Mouse (Mus musculus) stomach, embryonic 15.5 days (tissue): ENCODE measurements around the gene Srcap. TPM values are rescaled to one million over a fixed set of nuclear protein-coding genes. Genes with fewer than 3 reads are reported as not detected.

Experiments used
- ATAC-seq: fragments of 200-750 bp; cut with Nextera tagmentation; 2 replicates; pipeline ENCODE4 v1.8.0; 2017; ENCODE audit warnings: low read depth, moderate number of reproducible peaks, moderate TSS enrichment; ENCODE audit not compliant: insufficient read depth, low FRiP score
- H3K27ac ChIP-seq: fragments of 300-500 bp; sonication (generic); 2 replicates; pipeline ENCODE4 v1.5.1; 2015; ENCODE audit warnings: mild to moderate bottlenecking, inconsistent platforms
- H3K27me3 ChIP-seq: fragments of 300-500 bp; sonication (generic); replicated peaks from 2 replicates; pipeline ENCODE4 v1.6.1; 2015; ENCODE audit warnings: inconsistent platforms
- H3K36me3 ChIP-seq: fragments of 300-500 bp; sonication (generic); 2 replicates; pipeline ENCODE4 v1.6.1; 2015; ENCODE audit warnings: inconsistent platforms
- H3K4me1 ChIP-seq: fragments of 300-500 bp; sonication (generic); 2 replicates; pipeline ENCODE4 v1.6.1; 2015; ENCODE audit warnings: inconsistent platforms
- H3K4me2 ChIP-seq: fragments of 300-500 bp; sonication (generic); 2 replicates; pipeline ENCODE4 v1.6.1; 2015; ENCODE audit warnings: mild to moderate bottlenecking, inconsistent platforms
- H3K4me3 ChIP-seq: fragments of 300-500 bp; sonication (generic); replicated peaks from 2 replicates; pipeline ENCODE4 v1.5.1; 2015; ENCODE audit warnings: inconsistent platforms
- H3K9ac ChIP-seq: fragments of 300-500 bp; sonication (generic); 2 replicates; pipeline ENCODE4 v1.6.1; 2015; ENCODE audit warnings: inconsistent platforms
- H3K9me3 ChIP-seq: fragments of 300-500 bp; sonication (generic); 2 replicates; pipeline ENCODE4 v1.6.1; 2016; ENCODE audit warnings: inconsistent platforms
- WGBS: fragments of 180-500 bp; shearing (Covaris S2); methylation state at CpG from one replicate; pipeline ENCODE4 v1.1.7; 2015; 5-methylcytosine and 5-hydroxymethylcytosine counted together
- polyA plus RNA-seq: library from polyadenylated mRNA; unstranded; fragments of >200 nt; fragmentation: Nextera tagmentation; extraction: Ambion mirVana; gene quantifications from 2 replicates; pipeline ENCODE4 v1.2.1, GENCODE M21; 2015

Gene Srcap
- polyA plus RNA-seq, 1 experiment from 2014 or later = 49.7 TPM

- Histone ChIP-seq H3K4me1 (no peaks in the 10 kb centered on the region), H3K4me2 (no peak overlapping the region), H3K9me3 (no peaks in the 10 kb centered on the region), H3K4me3 (no peak overlapping the region), H3K27ac (no peak overlapping the region), H3K27me3 (no peaks in the 10 kb centered on the region), H3K36me3 (peaks cover 54% of the 10 kb centered on the region), H3K9ac (no peak overlapping the region)
- 87% methylated on average over 15 of the region's 15 CpGs for WGBS
- ATAC-seq = no peak
Observed at GRCm38 (mm10) chr7:127549116-127549835, 37.5 kb downstream of the Srcap start.

DNA sequence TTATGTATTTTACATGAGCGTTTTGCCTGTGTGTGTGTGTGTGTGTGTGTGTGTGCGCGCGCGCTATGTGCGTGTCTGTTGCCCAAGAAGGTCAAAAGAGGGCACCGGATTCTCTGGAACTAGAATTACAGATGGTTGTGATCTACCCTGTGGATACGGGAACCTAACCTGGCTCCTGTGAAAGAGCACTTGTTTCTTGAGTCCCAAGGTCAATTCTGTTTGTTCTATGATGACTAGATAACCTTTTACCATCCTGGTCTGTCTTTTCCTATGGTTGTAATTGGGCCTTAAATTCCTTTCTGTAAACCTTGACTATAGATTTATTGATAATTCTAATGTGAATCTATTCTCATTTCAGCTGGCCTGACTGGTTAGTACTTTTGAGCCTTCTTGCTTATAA is 39.8 kb downstream of the Srcap start:
- Histone ChIP-seq H3K27me3 (no peaks in the 10 kb centered on the region), H3K4me2 (no peak overlapping the region), H3K4me1 (no peaks in the 10 kb centered on the region), H3K4me3 (no peak overlapping the region), H3K9me3 (no peaks in the 10 kb centered on the region), H3K9ac (no peak overlapping the region), H3K27ac (no peak overlapping the region), H3K36me3 (peaks cover 61% of the 10 kb centered on the region)
- ATAC-seq = no peak
- WGBS = 94% methylated on average over 8 of the region's 8 CpGs

DNA sequence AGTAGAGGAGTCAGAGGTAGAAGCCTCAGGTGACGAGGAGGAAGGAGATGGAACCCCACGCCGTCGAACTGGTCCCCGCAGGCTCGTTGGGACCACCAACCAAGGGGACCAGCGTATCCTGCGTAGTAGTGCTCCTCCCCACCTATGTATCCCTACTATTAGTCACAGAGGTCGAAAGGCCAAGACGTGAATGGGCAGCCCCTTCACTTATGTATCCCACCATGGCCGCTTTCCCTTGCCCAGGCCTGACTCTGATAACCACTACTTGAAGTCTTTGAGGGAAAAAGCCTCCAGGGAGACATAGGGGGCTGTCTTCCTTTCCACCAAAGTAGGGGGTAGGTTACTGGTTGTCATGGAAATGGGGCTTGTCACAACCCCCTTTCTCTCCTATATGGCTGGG is 48.8 kb downstream of the Srcap start:
- Histone ChIP-seq H3K4me1 (no peaks in the 10 kb centered on the region), H3K27me3 (no peaks in the 10 kb centered on the region), H3K4me3 (no peak overlapping the region), H3K9ac (no peak overlapping the region), H3K36me3 (peaks cover 44% of the 10 kb centered on the region), H3K9me3 (no peaks in the 10 kb centered on the region), H3K4me2 (no peak overlapping the region), H3K27ac (no peak overlapping the region)
- WGBS = 90% methylated on average over 11 of the region's 11 CpGs
- no peak for ATAC-seq

DNA sequence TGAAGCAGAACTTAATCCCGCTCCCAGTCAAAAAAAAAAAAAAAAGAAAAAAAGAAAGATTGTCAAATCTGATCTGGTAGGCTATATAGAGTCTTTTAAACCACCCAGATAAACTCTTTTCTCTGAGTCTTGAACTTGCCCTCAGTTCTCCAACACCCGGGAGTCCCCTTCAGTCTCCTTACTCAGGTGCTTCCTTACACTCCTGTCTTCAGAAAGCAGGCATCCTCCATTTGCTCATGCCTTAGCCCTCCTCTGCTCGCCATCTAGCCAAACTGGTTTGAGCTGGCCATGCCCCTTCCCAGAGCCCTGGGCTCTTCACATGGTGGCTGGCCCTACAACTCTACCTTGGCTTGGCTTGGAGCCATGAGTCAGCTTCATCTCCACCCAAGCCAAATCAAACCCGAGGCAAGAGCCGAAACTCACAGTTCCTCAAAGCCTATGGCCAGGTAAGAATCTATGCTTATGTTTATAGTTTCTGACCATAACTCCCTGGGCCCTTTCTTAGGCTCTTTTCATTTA is 49.6 kb downstream of the Srcap start, which contains the start of gene Tmem265:
Gene Tmem265, plus strand, starts transcription at position 51 of the 519 bp plus-strand sequence.
- ATAC-seq = no peak
- H3K27ac ChIP-seq = no peak within 1 kb of the TSS
- no peaks in the 10 kb centered on the region for H3K27me3 ChIP-seq
- no peaks in the 10 kb centered on the region for H3K9me3 ChIP-seq
- no peaks in the 10 kb centered on the region for H3K4me1 ChIP-seq
- H3K9ac ChIP-seq = no peak within 1 kb of the TSS
- no peak within 1 kb of the TSS for H3K4me2 ChIP-seq
- H3K36me3 ChIP-seq = peaks cover 45% of the 10 kb centered on the region
- no peak within 1 kb of the TSS for H3K4me3 ChIP-seq
- WGBS = 87% methylated on average over 5 of the region's 5 CpGs

DNA sequence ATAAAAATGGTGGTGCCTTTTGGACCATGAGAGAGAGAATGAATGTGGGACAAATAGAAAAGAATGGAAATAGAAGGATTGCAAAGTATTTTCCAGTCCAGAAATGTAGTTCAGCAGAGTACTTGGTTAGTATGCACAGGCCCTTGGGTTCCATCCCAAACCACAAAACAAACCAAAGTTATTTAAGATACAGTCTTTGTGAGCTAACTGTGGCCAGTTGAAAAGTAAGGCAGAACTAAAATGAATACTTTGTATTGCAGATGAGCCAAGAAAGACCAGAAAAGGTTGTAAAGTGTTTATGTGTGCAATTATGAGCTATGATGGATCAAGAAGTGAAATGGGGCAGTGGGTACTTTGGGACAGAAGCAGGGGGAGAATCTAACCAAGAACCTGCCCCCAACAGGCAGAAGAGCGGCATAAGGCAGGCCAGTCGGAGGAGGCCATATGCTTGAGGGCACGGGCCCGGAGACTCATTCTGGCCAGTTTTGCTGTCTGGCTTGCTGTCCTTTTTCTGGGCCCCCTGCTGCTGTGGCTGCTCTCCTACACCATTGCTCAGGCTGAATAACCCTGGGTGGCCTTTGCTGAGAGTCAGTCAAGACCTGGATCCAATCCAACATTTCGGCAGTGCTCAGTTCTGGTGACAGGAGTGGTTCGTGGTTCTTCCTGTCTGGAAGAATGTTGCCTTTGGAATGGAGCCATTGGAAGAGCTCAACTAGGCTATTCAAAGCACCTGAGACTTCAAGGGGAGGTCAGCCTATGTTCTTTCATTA is 52.8 kb downstream of the Srcap start:
- H3K36me3 ChIP-seq = peaks cover 36% of the 10 kb centered on the region
- no peak overlapping the region for H3K4me3 ChIP-seq
- no peak overlapping the region for H3K4me2 ChIP-seq
- H3K9me3 ChIP-seq = no peaks in the 10 kb centered on the region
- no peaks in the 10 kb centered on the region for H3K4me1 ChIP-seq
- no peak for ATAC-seq
- no peak overlapping the region for H3K9ac ChIP-seq
- no peaks in the 10 kb centered on the region for H3K27me3 ChIP-seq
- no peak overlapping the region for H3K27ac ChIP-seq
- 72% methylated on average over 6 of the region's 6 CpGs for WGBS

- Histone ChIP-seq H3K9me3 (no peaks in the 10 kb centered on the region), H3K27ac (peak within 1 kb of the TSS; percentile 81), H3K4me3 (peak within 1 kb of the TSS; percentile 82), H3K4me1 (peaks cover 10% of the 10 kb centered on the region; the same call in 1 of the 2 replicates), H3K4me2 (peak within 1 kb of the TSS; percentile 93), H3K36me3 (peaks cover 12% of the 10 kb centered on the region; the same call in 1 of the 2 replicates), H3K27me3 (no peaks in the 10 kb centered on the region), H3K9ac (peak within 1 kb of the TSS; percentile 76)
- ATAC-seq = peak; percentile 99
- WGBS = under 1% methylated on average over 17 of the region's 17 CpGs
Observed at GRCm38 (mm10) chr7:127572895-127573471, 61.2 kb downstream of the Srcap start, which contains the start of gene Phkg2. Gene Phkg2, plus strand, starts transcription at chr7:127573340.

- H3K4me3 ChIP-seq = peak overlapping the region; percentile 82
- H3K27me3 ChIP-seq = no peaks in the 10 kb centered on the region
- H3K36me3 ChIP-seq = peaks cover 15% of the 10 kb centered on the region
- peak overlapping the region; percentile 76 for H3K9ac ChIP-seq
- H3K4me1 ChIP-seq = peaks cover 10% of the 10 kb centered on the region; the same call in 1 of the 2 replicates
- H3K27ac ChIP-seq = peak overlapping the region; percentile 67
- under 1% methylated on average over 27 of the region's 28 CpGs for WGBS
- no peaks in the 10 kb centered on the region for H3K9me3 ChIP-seq
- H3K4me2 ChIP-seq = peak overlapping the region; percentile 93
- ATAC-seq = peak; percentile 8; the same call in 1 of the 2 replicates
Observed at GRCm38 (mm10) chr7:127573503-127574008, 61.8 kb downstream of the Srcap start.

DNA sequence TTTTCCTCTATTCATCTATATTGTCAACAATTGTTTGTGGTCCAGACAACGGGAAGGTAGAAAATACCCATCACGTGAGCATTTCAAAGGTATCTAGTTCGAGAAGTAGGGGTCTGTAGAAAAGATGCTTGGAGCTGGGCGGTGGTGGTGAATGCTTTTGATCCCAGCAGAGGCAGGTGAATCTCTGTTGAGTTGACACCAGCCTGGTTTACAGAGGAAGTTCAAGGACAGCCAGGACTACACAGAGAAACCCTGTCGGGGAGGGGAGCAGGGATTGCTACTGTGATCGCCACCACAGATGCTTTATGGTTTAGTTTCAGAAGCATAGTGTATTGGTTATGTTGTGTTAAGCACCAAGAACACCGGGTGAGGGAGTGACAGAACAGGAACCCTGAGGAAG is 62.3 kb downstream of the Srcap start:
- no peak for ATAC-seq
- no peak overlapping the region for H3K27ac ChIP-seq
- WGBS = 15% methylated on average over 7 of the region's 7 CpGs

DNA sequence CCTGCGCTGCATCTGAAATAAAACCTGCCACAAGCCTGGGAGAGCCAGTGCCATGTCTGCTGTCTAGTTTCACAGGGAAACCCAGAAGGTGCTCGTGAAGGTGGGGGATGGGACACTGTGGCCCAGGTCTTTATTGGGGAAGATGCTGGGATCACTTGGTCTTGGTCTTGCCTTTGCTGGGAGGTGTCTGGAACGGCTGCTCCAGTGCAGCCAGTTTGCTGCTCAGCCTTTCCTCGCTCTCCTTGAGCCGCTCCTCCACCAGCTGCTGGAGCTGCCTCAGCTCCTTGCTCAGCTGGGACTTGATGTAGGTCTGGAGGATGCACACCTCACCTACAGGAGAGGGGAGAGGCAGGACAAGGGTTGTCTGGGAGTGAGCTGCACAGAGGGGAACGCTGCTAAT is 71.5 kb downstream of the Srcap start:
- Histone ChIP-seq H3K4me2 (no peak overlapping the region), H3K36me3 (peaks cover 36% of the 10 kb centered on the region), H3K4me3 (no peak overlapping the region), H3K9ac (no peak overlapping the region), H3K9me3 (no peaks in the 10 kb centered on the region), H3K27ac (no peak overlapping the region), H3K27me3 (no peaks in the 10 kb centered on the region), H3K4me1 (0 out of 2 replicates have a peak, but pooled peaks cover 5% of the 10 kb centered on the region)
- 91% methylated on average over 6 of the region's 6 CpGs for WGBS
- no peak for ATAC-seq

More for the DNA sequence above, 62.3 kb downstream of the Srcap start:
- H3K9me3 ChIP-seq = no peaks in the 10 kb centered on the region
- H3K27me3 ChIP-seq = no peaks in the 10 kb centered on the region
- H3K4me1 ChIP-seq = peaks cover 10% of the 10 kb centered on the region; the same call in 1 of the 2 replicates
- H3K4me3 ChIP-seq = peak overlapping the region; percentile 82
- peak overlapping the region; percentile 93 for H3K4me2 ChIP-seq
- H3K36me3 ChIP-seq = peaks cover 13% of the 10 kb centered on the region
- H3K9ac ChIP-seq = peak overlapping the region; percentile 76

- no peak for ATAC-seq
- no peak overlapping the region for H3K9ac ChIP-seq
- no peaks in the 10 kb centered on the region for H3K9me3 ChIP-seq
- H3K27me3 ChIP-seq = no peaks in the 10 kb centered on the region
- H3K4me3 ChIP-seq = no peak overlapping the region
- peaks cover 10% of the 10 kb centered on the region for H3K4me1 ChIP-seq
- H3K27ac ChIP-seq = no peak overlapping the region
- H3K4me2 ChIP-seq = no peak overlapping the region
- 79% methylated on average over 7 of the region's 7 CpGs for WGBS
- peaks cover 29% of the 10 kb centered on the region for H3K36me3 ChIP-seq
Observed at GRCm38 (mm10) chr7:127585031-127585430, 73.2 kb downstream of the Srcap start.

- no peaks in the 10 kb centered on the region for H3K27me3 ChIP-seq
- H3K36me3 ChIP-seq = peaks cover 35% of the 10 kb centered on the region
- H3K27ac ChIP-seq = no peak overlapping the region
- no peak overlapping the region for H3K4me2 ChIP-seq
- no peak for ATAC-seq
- H3K9ac ChIP-seq = no peak overlapping the region
- peaks cover 10% of the 10 kb centered on the region for H3K4me1 ChIP-seq
- no peaks in the 10 kb centered on the region for H3K9me3 ChIP-seq
- 88% methylated on average over 6 of the region's 6 CpGs for WGBS
- no peak overlapping the region for H3K4me3 ChIP-seq
Observed at GRCm38 (mm10) chr7:127586149-127586548, 74.4 kb downstream of the Srcap start.
